Mouse (Mus musculus) thymus, adult 2 months (tissue): Measurements from ENCODE around the gene Arhgap42. TPM values are rescaled to one million over a fixed set of nuclear protein-coding genes. Genes with fewer than 3 reads are reported as not detected.

Source experiments
- DNase-seq: peaks from one replicate; pipeline ENCODE4 v3.0.0; 2021
- H3K27ac ChIP-seq: fragments of 200-500 bp; 2 replicates; pipeline ENCODE4 v1.5.1; 2012; ENCODE audit warnings: low read length, control low read depth; ENCODE audit not compliant: control insufficient read depth, insufficient read depth
- H3K27me3 ChIP-seq: fragments of 200-500 bp; 2 replicates; pipeline ENCODE4 v1.6.1; 2012; ENCODE audit warnings: mild to moderate bottlenecking, low read length, moderate library complexity, mixed read lengths; ENCODE audit not compliant: control insufficient read depth, insufficient read depth
- H3K36me3 ChIP-seq: fragments of 200-500 bp; 2 replicates; pipeline ENCODE4 v1.6.1; 2012; ENCODE audit warnings: mild to moderate bottlenecking, low read length, moderate library complexity; ENCODE audit not compliant: control insufficient read depth, insufficient read depth
- H3K4me1 ChIP-seq: fragments of 200-500 bp; replicated peaks from 2 replicates; pipeline ENCODE4 v1.6.1; 2012; ENCODE audit warnings: low read length; ENCODE audit not compliant: control insufficient read depth, insufficient read depth
- H3K4me3 ChIP-seq: fragments of 200-500 bp; 2 replicates; pipeline ENCODE4 v1.5.1; 2012; ENCODE audit warnings: mild to moderate bottlenecking, low read length, control low read depth, moderate library complexity; ENCODE audit not compliant: control insufficient read depth, insufficient read depth
- CTCF ChIP-seq: fragments of 200-500 bp; IDR thresholded peaks from 2 replicates; pipeline ENCODE4 v1.5.1; 2012; ENCODE audit warnings: mild to moderate bottlenecking, control low read depth, low read length, moderate library complexity, borderline replicate concordance; ENCODE audit not compliant: control insufficient read depth, poor library complexity, insufficient read depth; ENCODE audit errors: extremely low read depth
- POLR2A ChIP-seq: fragments of 200-500 bp; IDR thresholded peaks from 2 replicates; pipeline ENCODE4 v1.6.1; 2012; ENCODE audit warnings: mild to moderate bottlenecking, low read length, control low read depth, moderate library complexity; ENCODE audit not compliant: control insufficient read depth, poor library complexity, insufficient read depth; ENCODE audit errors: extremely low read depth
- WGBS: fragments of 180-500 bp; shearing (Covaris S2); methylation state at CpG from one replicate; pipeline ENCODE4 v1.1.7; 2018; 5-methylcytosine and 5-hydroxymethylcytosine counted together
- polyA plus RNA-seq: library from polyadenylated mRNA; depleted of rRNA; stranded (reverse); fragments of >200 nt; gene quantifications from 2 replicates; pipeline ENCODE4 v1.2.3, GENCODE M21; 2012

Arhgap42 gene
- polyA plus RNA-seq, 1 experiment, result 2.3 TPM

GRCm38 (mm10) chr9:9104761-9105160, 134.1 kb downstream of the Arhgap42 start:
- Histone ChIP-seq H3K4me1 (no peaks in the 10 kb centered on the region), H3K36me3 (no peaks in the 10 kb centered on the region), H3K27me3 (no peaks in the 10 kb centered on the region), H3K27ac (no peak overlapping the region), H3K4me3 (no peak overlapping the region)
- TF ChIP-seq POLR2A, result no peak
- TF ChIP-seq CTCF, result no peak
- no peak for DNase-seq
- WGBS, result 85% methylated on average over 3 of the region's 3 CpGs

DNA sequence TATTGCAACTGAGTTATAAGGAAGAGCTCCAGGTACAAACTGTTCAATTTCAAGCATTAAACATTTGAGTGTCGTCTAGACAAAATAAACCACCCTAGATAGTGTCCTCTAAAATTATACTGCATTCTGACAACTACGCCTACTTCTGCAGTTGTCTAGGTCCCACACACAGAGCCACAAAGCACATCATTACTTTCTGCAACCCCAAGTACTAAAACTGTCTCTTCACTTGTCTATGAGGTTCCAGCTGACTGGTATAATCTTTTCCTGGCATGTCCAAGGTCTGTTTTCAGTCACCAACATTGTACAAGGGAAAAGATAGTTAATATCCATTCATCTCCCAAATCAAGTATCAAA, 136.8 kb downstream of the Arhgap42 start:
- TF ChIP-seq CTCF (no peak), POLR2A (no peak)
- Histone ChIP-seq H3K27ac (no peak overlapping the region), H3K4me1 (no peaks in the 10 kb centered on the region), H3K36me3 (no peaks in the 10 kb centered on the region), H3K4me3 (no peak overlapping the region), H3K27me3 (no peaks in the 10 kb centered on the region)
- 94% methylated on average over 2 of the region's 2 CpGs for WGBS
- no peak for DNase-seq

GRCm38 (mm10) chr9:9101482-9102157, 137.3 kb downstream of the Arhgap42 start:
- no peak for DNase-seq
- no peak for TF ChIP-seq CTCF
- no peak for TF ChIP-seq POLR2A
- no peaks in the 10 kb centered on the region for H3K4me1 ChIP-seq
- no peaks in the 10 kb centered on the region for H3K27me3 ChIP-seq
- H3K27ac ChIP-seq, result no peak overlapping the region
- WGBS, result 86% methylated on average over 12 of the region's 12 CpGs
- no peak overlapping the region for H3K4me3 ChIP-seq
- H3K36me3 ChIP-seq, result no peaks in the 10 kb centered on the region

- H3K27ac ChIP-seq, result no peak overlapping the region
- H3K27me3 ChIP-seq, result no peaks in the 10 kb centered on the region
- WGBS, result 89% methylated on average over 4 of the region's 4 CpGs
- no peak overlapping the region for H3K4me3 ChIP-seq
- no peaks in the 10 kb centered on the region for H3K4me1 ChIP-seq
- DNase-seq, result no peak
- H3K36me3 ChIP-seq, result no peaks in the 10 kb centered on the region
- TF ChIP-seq POLR2A, result no peak
- TF ChIP-seq CTCF, result no peak
These were observed 137.8 kb downstream of the Arhgap42 start for GRCm38 (mm10) chr9:9101055-9101454.

- Histone ChIP-seq H3K27ac (no peak overlapping the region), H3K27me3 (no peaks in the 10 kb centered on the region), H3K4me3 (no peak overlapping the region), H3K36me3 (no peaks in the 10 kb centered on the region), H3K4me1 (no peaks in the 10 kb centered on the region)
- 93% methylated on average over 4 of the region's 4 CpGs for WGBS
- TF ChIP-seq POLR2A (no peak), CTCF (no peak)
- no peak for DNase-seq
These were observed 141.1 kb downstream of the Arhgap42 start for GRCm38 (mm10) chr9:9097835-9098234.

DNA sequence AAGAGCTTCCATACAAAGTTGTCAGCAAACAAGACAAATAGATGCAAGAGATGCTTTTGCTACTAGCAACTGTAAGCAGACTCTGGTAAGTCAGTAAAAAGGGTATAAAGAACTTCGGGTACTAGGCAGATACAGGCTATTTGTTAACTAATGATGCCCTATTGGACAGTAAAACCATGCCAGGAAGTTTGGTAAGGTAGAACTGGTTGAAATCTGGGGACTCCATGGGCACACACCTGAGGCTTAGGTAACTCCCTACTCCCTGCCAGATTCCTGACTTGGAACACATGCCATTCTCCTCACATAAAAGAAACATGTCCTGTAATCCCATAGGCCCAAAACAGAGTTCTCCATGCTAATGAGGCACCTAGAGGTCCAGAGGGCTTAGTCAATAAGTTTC, 142.1 kb downstream of the Arhgap42 start:
- WGBS, result 83% methylated on average over 1 of the region's 1 CpGs
- Histone ChIP-seq H3K27me3 (no peaks in the 10 kb centered on the region), H3K36me3 (no peaks in the 10 kb centered on the region), H3K27ac (no peak overlapping the region), H3K4me3 (no peak overlapping the region), H3K4me1 (no peaks in the 10 kb centered on the region)
- TF ChIP-seq CTCF, result no peak
- TF ChIP-seq POLR2A, result no peak
- DNase-seq, result no peak

GRCm38 (mm10) chr9:9093096-9093495, 145.8 kb downstream of the Arhgap42 start:
- no peak overlapping the region for H3K4me3 ChIP-seq
- TF ChIP-seq CTCF (no peak), POLR2A (no peak)
- DNase-seq, result no peak
- H3K36me3 ChIP-seq, result no peaks in the 10 kb centered on the region
- WGBS, result 91% methylated on average over 1 of the region's 1 CpGs
- no peaks in the 10 kb centered on the region for H3K4me1 ChIP-seq
- H3K27ac ChIP-seq, result no peak overlapping the region
- H3K27me3 ChIP-seq, result no peaks in the 10 kb centered on the region
